Mouse (Mus musculus) embryonic facial prominence, embryonic 10.5 days (tissue): Measurements from ENCODE around the gene Trex2. TPM values are rescaled to one million over a fixed set of nuclear protein-coding genes. Genes with fewer than 3 reads are reported as not detected.
"Not testable (repeated sequence)": the region's sequence is repeated elsewhere in the genome, so short reads cannot be mapped to it uniquely, and the experiment has no call there.

Experiments used
- DNase-seq: peaks from one replicate; pipeline ENCODE4 v3.0.0-alpha.2; 2017; ENCODE audit warnings: low spot score
- H3K27ac ChIP-seq: fragments of 300-500 bp; sonication (generic); replicated peaks from 2 replicates; pipeline ENCODE4 v1.5.1; 2016; ENCODE audit warnings: mild to moderate bottlenecking
- H3K27me3 ChIP-seq: fragments of 300-500 bp; sonication (generic); replicated peaks from 2 replicates; pipeline ENCODE4 v1.6.1; 2016; ENCODE audit warnings: low read depth, mild to moderate bottlenecking; ENCODE audit not compliant: poor library complexity, severe bottlenecking
- H3K36me3 ChIP-seq: fragments of 300-500 bp; sonication (generic); replicated peaks from 2 replicates; pipeline ENCODE4 v1.6.1; 2016; ENCODE audit warnings: mild to moderate bottlenecking, moderate library complexity
- H3K4me1 ChIP-seq: fragments of 300-500 bp; sonication (generic); 2 replicates; pipeline ENCODE4 v1.6.1; 2016
- H3K4me3 ChIP-seq: fragments of 300-500 bp; sonication (generic); 2 replicates; pipeline ENCODE4 v1.5.1; 2016; ENCODE audit warnings: mild to moderate bottlenecking, moderate library complexity
- H3K9me3 ChIP-seq: fragments of 300-500 bp; sonication (generic); 2 replicates; pipeline ENCODE4 v1.6.1; 2016; ENCODE audit warnings: mild to moderate bottlenecking
- WGBS: fragments of 180-500 bp; shearing (Covaris S2); methylation state at CpG from one replicate; pipeline ENCODE4 v1.1.7; 2016; 5-methylcytosine and 5-hydroxymethylcytosine counted together
- polyA plus RNA-seq: library from polyadenylated mRNA; unstranded; fragments of >200 nt; fragmentation: Nextera tagmentation; extraction: Ambion mirVana; gene quantifications from 2 replicates; pipeline ENCODE4 v1.2.1, GENCODE M21; 2016

Trex2 gene
- polyA plus RNA-seq, 1 experiment from 2014 or later = not detected

DNA sequence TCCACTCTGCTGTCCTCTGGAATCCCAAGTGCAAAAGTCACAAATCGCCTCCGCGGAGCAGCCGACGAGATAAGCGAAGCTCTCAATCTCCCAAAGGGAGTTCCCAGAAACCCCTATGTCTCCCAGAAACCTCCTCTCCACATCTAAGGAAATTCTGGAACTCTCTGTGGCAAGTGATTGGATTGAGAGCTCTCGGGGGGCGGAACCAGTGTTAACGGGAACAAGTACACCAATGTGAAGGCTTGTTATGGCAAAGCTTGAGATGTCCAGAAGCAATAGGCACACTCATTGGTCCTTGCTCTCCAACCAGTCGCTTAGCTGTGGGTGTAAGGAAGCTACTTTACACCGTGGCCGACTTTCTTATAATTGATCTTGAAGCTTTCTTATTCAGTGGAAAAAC is 33.5 kb downstream of the Trex2 start:
- H3K4me3 ChIP-seq = no peak overlapping the region
- no peaks in the 10 kb centered on the region for H3K9me3 ChIP-seq
- 95% methylated on average over 12 of the region's 12 CpGs for WGBS
- no peak overlapping the region for H3K27ac ChIP-seq
- H3K4me1 ChIP-seq = no peaks in the 10 kb centered on the region
- no peaks in the 10 kb centered on the region for H3K36me3 ChIP-seq
- peaks cover 18% of the 10 kb centered on the region for H3K27me3 ChIP-seq
- DNase-seq = no peak

DNA sequence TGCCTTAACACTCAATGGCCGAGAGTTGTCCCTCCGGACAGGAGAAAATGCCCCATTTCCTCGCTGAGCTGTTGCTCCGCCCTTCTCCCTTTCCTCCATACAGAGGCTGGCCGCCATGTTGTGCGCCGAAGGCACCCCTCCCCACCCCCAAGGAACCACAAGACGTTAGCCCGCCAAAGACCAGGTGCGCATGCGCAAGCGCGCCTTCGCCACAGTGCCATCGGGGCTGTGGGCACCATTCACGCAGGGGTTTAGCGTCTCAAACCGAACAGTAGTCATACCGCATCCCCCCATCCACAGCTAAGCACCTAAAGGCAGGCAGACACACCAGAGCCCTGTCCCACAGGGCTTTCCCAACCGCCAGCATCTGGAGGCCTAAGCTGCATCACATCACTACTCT is 34.2 kb downstream of the Trex2 start:
- no peak for DNase-seq
- Histone ChIP-seq H3K27me3 (peaks cover 24% of the 10 kb centered on the region), H3K4me3 (no peak overlapping the region), H3K27ac (no peak overlapping the region), H3K4me1 (no peaks in the 10 kb centered on the region), H3K9me3 (no peaks in the 10 kb centered on the region), H3K36me3 (no peaks in the 10 kb centered on the region)
- WGBS = 86% methylated on average over 20 of the region's 20 CpGs

DNA sequence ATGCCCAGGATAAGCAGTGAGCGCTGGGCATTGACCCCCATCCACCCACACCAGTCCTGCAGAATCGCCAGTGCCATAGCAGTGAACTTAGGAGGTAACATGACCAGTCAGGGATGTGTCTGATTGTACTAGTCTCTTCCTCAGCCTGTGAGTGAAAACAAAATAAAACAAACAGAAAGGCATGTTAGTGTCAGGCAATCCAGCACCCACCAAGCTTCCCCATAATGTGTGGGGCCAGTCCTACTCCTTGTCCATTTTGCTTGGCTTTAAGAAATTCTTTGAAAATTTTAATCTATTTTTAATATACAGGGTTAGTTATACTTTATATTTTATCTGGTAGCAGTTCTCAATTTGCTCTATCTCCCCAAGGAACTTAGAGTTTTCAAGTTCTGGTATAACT is 36.5 kb downstream of the Trex2 start, which contains the start of gene Gm18336:
Gm18336 (minus strand) TSS at position 101 of the 400 bp plus-strand sequence.
- H3K27me3 ChIP-seq = peaks cover 38% of the 10 kb centered on the region
- not testable (repeated sequence) for H3K36me3 ChIP-seq, DNase-seq, H3K9me3 ChIP-seq, H3K27ac ChIP-seq, H3K4me3 ChIP-seq, H3K4me1 ChIP-seq
- WGBS = 70% methylated on average over 2 of the region's 2 CpGs

DNA sequence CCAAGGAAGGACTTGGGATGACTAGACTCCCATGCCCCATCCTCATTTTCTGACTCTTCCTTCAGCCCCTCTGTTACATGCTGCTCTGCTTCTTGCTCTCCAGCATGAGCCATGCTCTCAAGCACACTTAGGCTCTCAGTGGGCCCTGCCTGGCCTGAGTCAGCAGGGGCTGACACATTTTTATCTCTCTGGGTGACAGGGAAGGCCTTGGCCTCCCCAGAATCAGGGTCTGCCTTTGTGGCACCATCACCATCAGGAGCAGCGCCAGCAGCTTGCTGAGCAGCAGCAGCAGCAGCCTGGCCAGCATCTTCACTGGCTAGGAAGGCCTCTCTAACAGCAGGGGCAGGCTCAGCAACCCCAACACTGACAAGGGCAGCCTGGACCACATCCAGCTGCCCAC is 38.7 kb downstream of the Trex2 start:
- no peaks in the 10 kb centered on the region for H3K36me3 ChIP-seq
- no peaks in the 10 kb centered on the region for H3K9me3 ChIP-seq
- H3K4me1 ChIP-seq = no peaks in the 10 kb centered on the region
- no peak overlapping the region for H3K27ac ChIP-seq
- 94% methylated on average over 1 of the region's 1 CpGs for WGBS
- no peak overlapping the region for H3K4me3 ChIP-seq
- no peak for DNase-seq
- H3K27me3 ChIP-seq = peaks cover 47% of the 10 kb centered on the region

DNA sequence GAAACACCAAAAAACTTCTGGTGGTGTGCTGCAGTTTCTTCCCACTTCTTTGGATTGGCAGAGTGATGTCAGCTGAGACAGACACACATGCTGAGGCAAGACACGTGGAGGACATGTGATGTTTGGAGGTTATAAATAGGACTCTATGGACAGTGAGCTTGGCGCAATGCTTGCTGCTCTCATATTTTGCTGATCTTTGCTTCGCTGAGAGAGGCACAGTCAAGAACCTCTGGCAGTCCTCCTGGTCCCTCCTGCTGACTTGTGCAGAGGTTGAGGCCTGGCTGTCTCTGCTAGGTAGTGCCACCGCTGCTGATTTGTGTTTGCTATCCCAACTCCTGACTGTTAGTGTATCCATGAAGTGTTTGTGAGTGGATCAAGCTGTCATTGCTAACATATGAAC is 43.7 kb downstream of the Trex2 start:
- Histone ChIP-seq H3K27me3 (peaks cover 36% of the 10 kb centered on the region), H3K27ac (no peak overlapping the region), H3K4me1 (no peaks in the 10 kb centered on the region), H3K9me3 (no peaks in the 10 kb centered on the region), H3K4me3 (no peak overlapping the region), H3K36me3 (no peaks in the 10 kb centered on the region)
- WGBS = 83% methylated on average over 4 of the region's 4 CpGs
- no peak for DNase-seq

DNA sequence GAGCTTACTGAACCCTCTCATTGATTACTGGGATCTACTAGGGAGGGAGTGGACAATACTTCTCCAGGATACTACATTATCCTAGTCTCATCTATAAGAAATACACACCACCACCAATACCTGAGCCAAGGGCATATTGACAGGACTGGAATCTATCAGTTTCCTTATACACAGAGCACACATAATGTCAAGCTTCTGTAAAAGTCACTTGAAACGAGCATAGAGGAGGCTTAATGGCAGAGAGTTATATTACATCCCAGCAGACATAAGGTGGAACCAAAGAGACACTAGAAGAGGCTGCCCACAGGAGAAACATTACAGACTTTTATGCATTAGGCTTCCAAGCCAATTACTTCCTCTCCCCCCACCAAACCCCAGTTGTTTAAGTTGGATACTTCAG is 50.2 kb downstream of the Trex2 start:
- Histone ChIP-seq H3K27ac (no peak overlapping the region), H3K4me3 (no peak overlapping the region), H3K36me3 (no peaks in the 10 kb centered on the region), H3K4me1 (no peaks in the 10 kb centered on the region), H3K27me3 (peaks cover 16% of the 10 kb centered on the region), H3K9me3 (no peaks in the 10 kb centered on the region)
- WGBS = 31% methylated on average over 1 of the region's 1 CpGs
- DNase-seq = no peak

DNA sequence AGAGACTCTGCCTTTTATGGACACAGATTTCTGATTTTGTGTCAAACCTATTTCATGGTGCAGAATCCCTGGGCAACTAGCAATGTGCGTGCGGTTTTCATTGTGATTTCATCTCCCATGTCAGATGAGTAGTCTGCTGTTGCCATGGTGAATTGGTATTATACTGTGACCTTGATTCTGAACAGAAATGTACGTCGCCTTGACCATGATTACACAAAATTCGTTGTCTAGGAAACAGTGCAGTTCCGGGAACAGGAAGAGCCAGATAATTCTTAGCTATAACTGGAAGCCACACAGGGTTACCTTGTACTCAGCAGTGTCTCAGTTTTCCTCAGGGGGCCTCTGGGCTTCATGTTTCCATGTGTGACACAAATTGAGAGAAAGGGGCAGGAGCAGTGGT is 50.7 kb downstream of the Trex2 start:
- H3K36me3 ChIP-seq = no peaks in the 10 kb centered on the region
- no peak overlapping the region for H3K27ac ChIP-seq
- no peak for DNase-seq
- WGBS = 78% methylated on average over 6 of the region's 6 CpGs
- no peak overlapping the region for H3K4me3 ChIP-seq
- no peaks in the 10 kb centered on the region for H3K9me3 ChIP-seq
- no peaks in the 10 kb centered on the region for H3K4me1 ChIP-seq
- peaks cover 21% of the 10 kb centered on the region for H3K27me3 ChIP-seq

Other genes starting within 250 kb of the Trex2 start
- gene Xlr3b, start 243.1 kb downstream of the Trex2 start, polyA plus RNA-seq = 11.7 and 12.6 TPM in 2 replicates
- gene Xlr4b, start 221.0 kb downstream of the Trex2 start, polyA plus RNA-seq = 0.65 TPM in 1 of 2 replicates, not detected in the other
- gene F8a, start 207.1 kb downstream of the Trex2 start, polyA plus RNA-seq = 8.4 and 9.4 TPM in 2 replicates
- gene Xlr4c, start 192.2 kb downstream of the Trex2 start, polyA plus RNA-seq = 0.15 TPM in 2 replicates
- gene Xlr3c, start 170.0 kb downstream of the Trex2 start, polyA plus RNA-seq = 0.18 and 0.47 TPM in 2 replicates
- gene Xlr5a, start 142.4 kb downstream of the Trex2 start, polyA plus RNA-seq = not detected in 2 replicates
- not detected in 2 replicates for gene Xlr5c, start 142.4 kb downstream of the Trex2 start, polyA plus RNA-seq
- not detected in 2 replicates for gene Gm45015, start 98.5 kb downstream of the Trex2 start, polyA plus RNA-seq
- gene Zfp275, start 92.7 kb downstream of the Trex2 start, polyA plus RNA-seq = 19.1 and 20.8 TPM in 2 replicates
- gene Gm18336, start 36.6 kb downstream of the Trex2 start, polyA plus RNA-seq = not detected in 2 replicates
- gene Zfp92, start 24.2 kb downstream of the Trex2 start, polyA plus RNA-seq = 0.12 and 0.18 TPM in 2 replicates
- 94.0 and 99.8 TPM in 2 replicates for gene Haus7, start 23.7 kb upstream of the Trex2 start, polyA plus RNA-seq
- gene Bgn, start 48.3 kb upstream of the Trex2 start, polyA plus RNA-seq = 15.7 and 19.3 TPM in 2 replicates
- gene Atp2b3, start 67.7 kb upstream of the Trex2 start, polyA plus RNA-seq = 0.25 and 0.39 TPM in 2 replicates
- 109 and 139 TPM in 2 replicates for gene Dusp9, start 204.1 kb upstream of the Trex2 start, polyA plus RNA-seq
- 6.6 and 7.4 TPM in 2 replicates for gene Pnck, start 224.8 kb upstream of the Trex2 start, polyA plus RNA-seq
- 4.7 and 5.6 TPM in 2 replicates for gene Slc6a8, start 237.8 kb upstream of the Trex2 start, polyA plus RNA-seq